Mouse (Mus musculus): ENCODE measurements at regions not wholly inside any gene's neighbourhood (a gene's known extent, or its start where the extent isn't known, plus 50 kb on each side); places are given as distances from the start of the nearest gene placed in this dataset.

- no peak for DNase-seq
These were observed 89.1 kb downstream of the 9330182O14Rik start for GRCm38 (mm10) chr15:40223272-40223671.

GRCm38 (mm10) chr15:40241764-40242163, 107.6 kb downstream of the 9330182O14Rik start:
- no peak for DNase-seq

GRCm38 (mm10) chr15:40248966-40249365, 114.8 kb downstream of the 9330182O14Rik start:
- no peak for DNase-seq

- no peak for DNase-seq
These were observed 125.3 kb downstream of the 9330182O14Rik start for GRCm38 (mm10) chr15:40259433-40259832.

GRCm38 (mm10) chr15:40279021-40279420, 144.9 kb downstream of the 9330182O14Rik start:
- no peak for DNase-seq

GRCm38 (mm10) chr15:40280551-40280950, 146.4 kb downstream of the 9330182O14Rik start:
- no peak for DNase-seq

- no peak for DNase-seq
These were observed 147.0 kb downstream of the 9330182O14Rik start for GRCm38 (mm10) chr15:40281078-40281720.

- no peak for DNase-seq
These were observed 157.4 kb downstream of the 9330182O14Rik start for GRCm38 (mm10) chr15:40291602-40292001.

- peak; percentile 51 to 62 for DNase-seq
These were observed 178.1 kb downstream of the 9330182O14Rik start for GRCm38 (mm10) chr15:40312226-40312625.

- DNase-seq = no peak
These were observed 205.6 kb downstream of the 9330182O14Rik start for GRCm38 (mm10) chr15:40339746-40340145.

GRCm38 (mm10) chr15:40340269-40340668, 206.1 kb downstream of the 9330182O14Rik start:
- DNase-seq = no peak

- no peak for DNase-seq
These were observed 217.3 kb downstream of the 9330182O14Rik start for GRCm38 (mm10) chr15:40351473-40351872.

- DNase-seq = no peak
These were observed 220.8 kb downstream of the 9330182O14Rik start for GRCm38 (mm10) chr15:40354802-40355487.

GRCm38 (mm10) chr15:40356096-40356495, 221.9 kb downstream of the 9330182O14Rik start:
- DNase-seq = no peak

GRCm38 (mm10) chr15:40358341-40358740, 224.2 kb downstream of the 9330182O14Rik start:
- no peak for DNase-seq

- DNase-seq = peak; percentile 84 to 93
These were observed 227.8 kb downstream of the 9330182O14Rik start for GRCm38 (mm10) chr15:40361849-40362533.

GRCm38 (mm10) chr15:40364221-40364621, 230.1 kb downstream of the 9330182O14Rik start:
- DNase-seq = no peak

- no peak for DNase-seq
These were observed 231.4 kb downstream of the 9330182O14Rik start for GRCm38 (mm10) chr15:40365613-40366012.

GRCm38 (mm10) chr15:40367026-40367425, 232.9 kb downstream of the 9330182O14Rik start:
- no peak for DNase-seq

GRCm38 (mm10) chr15:40368746-40369145, 234.6 kb downstream of the 9330182O14Rik start:
- DNase-seq = no peak

GRCm38 (mm10) chr15:40371486-40371885, 237.3 kb downstream of the 9330182O14Rik start:
- no peak for DNase-seq

- peak; percentile 42 to 59 for DNase-seq
These were observed 252.4 kb downstream of the 9330182O14Rik start for GRCm38 (mm10) chr15:40386526-40386925.

GRCm38 (mm10) chr15:40387746-40388145, 253.6 kb downstream of the 9330182O14Rik start:
- DNase-seq = no peak

- DNase-seq = peak in 1 of 2 experiments; percentile 29
These were observed 254.6 kb downstream of the 9330182O14Rik start for GRCm38 (mm10) chr15:40388806-40389205.

Measured in cerebellum, adult 18-20 months (tissue).